Mouse (Mus musculus) stomach, embryonic 15.5 days (tissue): Measurements from ENCODE around the gene C1ra. TPM values are rescaled to one million over a fixed set of nuclear protein-coding genes. Genes with fewer than 3 reads are reported as not detected.
"Not testable (repeated sequence)": the region's sequence is repeated elsewhere in the genome, so short reads cannot be mapped to it uniquely, and the experiment has no call there.

Experiments
- ATAC-seq: fragments of 200-750 bp; cut with Nextera tagmentation; 2 replicates; pipeline ENCODE4 v1.8.0; 2017; ENCODE audit warnings: low read depth, moderate number of reproducible peaks, moderate TSS enrichment; ENCODE audit not compliant: insufficient read depth, low FRiP score
- H3K27ac ChIP-seq: fragments of 300-500 bp; sonication (generic); 2 replicates; pipeline ENCODE4 v1.5.1; 2015; ENCODE audit warnings: mild to moderate bottlenecking, inconsistent platforms
- H3K27me3 ChIP-seq: fragments of 300-500 bp; sonication (generic); replicated peaks from 2 replicates; pipeline ENCODE4 v1.6.1; 2015; ENCODE audit warnings: inconsistent platforms
- H3K36me3 ChIP-seq: fragments of 300-500 bp; sonication (generic); 2 replicates; pipeline ENCODE4 v1.6.1; 2015; ENCODE audit warnings: inconsistent platforms
- H3K4me1 ChIP-seq: fragments of 300-500 bp; sonication (generic); 2 replicates; pipeline ENCODE4 v1.6.1; 2015; ENCODE audit warnings: inconsistent platforms
- H3K4me2 ChIP-seq: fragments of 300-500 bp; sonication (generic); 2 replicates; pipeline ENCODE4 v1.6.1; 2015; ENCODE audit warnings: mild to moderate bottlenecking, inconsistent platforms
- H3K4me3 ChIP-seq: fragments of 300-500 bp; sonication (generic); replicated peaks from 2 replicates; pipeline ENCODE4 v1.5.1; 2015; ENCODE audit warnings: inconsistent platforms
- H3K9ac ChIP-seq: fragments of 300-500 bp; sonication (generic); 2 replicates; pipeline ENCODE4 v1.6.1; 2015; ENCODE audit warnings: inconsistent platforms
- H3K9me3 ChIP-seq: fragments of 300-500 bp; sonication (generic); 2 replicates; pipeline ENCODE4 v1.6.1; 2016; ENCODE audit warnings: inconsistent platforms
- whole genome bisulfite sequencing: fragments of 180-500 bp; shearing (Covaris S2); methylation state at CpG from one replicate; pipeline ENCODE4 v1.1.7; 2015; 5-methylcytosine and 5-hydroxymethylcytosine counted together
- polyA plus RNA-seq: library from polyadenylated mRNA; unstranded; fragments of >200 nt; fragmentation: Nextera tagmentation; extraction: Ambion mirVana; gene quantifications from 2 replicates; pipeline ENCODE4 v1.2.1, GENCODE M21; 2015

C1ra gene
- polyA plus RNA-seq, 1 experiment from 2014 or later, result 6.6 TPM

DNA sequence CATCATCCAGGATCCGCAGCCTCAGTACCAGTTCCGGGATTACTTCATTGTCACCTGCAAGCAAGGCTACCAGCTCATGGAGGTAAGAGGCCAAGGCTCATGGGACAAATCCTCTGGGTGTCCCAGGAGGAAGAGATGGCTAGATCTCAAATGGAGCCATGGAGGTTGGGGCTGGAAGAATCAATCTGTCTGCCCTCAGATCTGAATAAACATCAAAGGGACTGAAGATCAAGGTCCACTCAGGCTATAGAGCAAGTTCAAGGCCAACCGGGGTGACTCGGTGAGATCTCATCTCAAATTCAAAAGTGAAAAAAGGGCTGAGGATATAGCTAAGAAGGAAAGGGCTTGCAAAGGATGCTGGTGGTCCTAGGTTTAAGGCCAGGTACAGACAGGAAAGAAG, 5.5 kb downstream of the C1ra start:
- not testable (repeated sequence) for H3K9ac ChIP-seq, H3K4me1 ChIP-seq, H3K4me3 ChIP-seq, H3K9me3 ChIP-seq, H3K27ac ChIP-seq, H3K36me3 ChIP-seq, H3K4me2 ChIP-seq, H3K27me3 ChIP-seq, ATAC-seq
- 92% methylated on average over 4 of the region's 4 CpGs for WGBS

DNA sequence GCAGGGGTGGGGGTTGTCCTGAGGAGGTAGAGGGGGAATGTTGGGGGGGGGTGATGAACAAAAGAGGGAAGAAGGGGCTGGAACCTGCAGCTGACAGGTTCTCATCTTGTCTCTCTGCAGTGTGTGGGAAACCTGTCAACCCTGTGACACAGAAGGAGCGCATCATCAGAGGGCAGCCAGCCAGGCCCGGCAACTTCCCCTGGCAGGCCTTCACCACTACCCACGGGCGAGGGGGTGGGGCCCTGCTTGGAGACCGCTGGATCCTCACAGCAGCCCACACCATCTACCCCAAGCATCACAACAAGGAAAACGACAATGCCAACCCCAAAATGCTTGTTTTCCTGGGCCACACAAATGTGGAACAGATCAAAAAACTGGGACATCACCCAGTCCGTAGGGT, 9.9 kb downstream of the C1ra start:
- not testable (repeated sequence) for H3K4me2 ChIP-seq, H3K27me3 ChIP-seq, H3K4me3 ChIP-seq, H3K36me3 ChIP-seq, H3K9me3 ChIP-seq, H3K9ac ChIP-seq, H3K27ac ChIP-seq, ATAC-seq, H3K4me1 ChIP-seq
- 72% methylated on average over 7 of the region's 7 CpGs for WGBS

- 0 out of 2 replicates have a peak, but pooled peaks have one; percentile 50 for ATAC-seq
- Histone ChIP-seq H3K36me3 (no peaks in the 10 kb centered on the region), H3K4me3 (no peak overlapping the region), H3K27me3 (no peaks in the 10 kb centered on the region), H3K9me3 (no peaks in the 10 kb centered on the region), H3K9ac (no peak overlapping the region), H3K4me2 (no peak overlapping the region), H3K27ac (no peak overlapping the region), H3K4me1 (no peaks in the 10 kb centered on the region)
- 62% methylated on average over 3 of the region's 3 CpGs for WGBS
Measured at GRCm38 (mm10) chr6:124527881-124528280, 15.7 kb downstream of the C1ra start.

- Histone ChIP-seq H3K9ac (no peak overlapping the region), H3K27ac (no peak overlapping the region), H3K9me3 (no peaks in the 10 kb centered on the region), H3K4me3 (no peak overlapping the region), H3K4me2 (no peak overlapping the region), H3K36me3 (no peaks in the 10 kb centered on the region), H3K27me3 (no peaks in the 10 kb centered on the region), H3K4me1 (no peaks in the 10 kb centered on the region)
- WGBS, result 79% methylated on average over 8 of the region's 8 CpGs
- ATAC-seq, result no peak
Measured at GRCm38 (mm10) chr6:124531077-124531476, 18.9 kb downstream of the C1ra start.

DNA sequence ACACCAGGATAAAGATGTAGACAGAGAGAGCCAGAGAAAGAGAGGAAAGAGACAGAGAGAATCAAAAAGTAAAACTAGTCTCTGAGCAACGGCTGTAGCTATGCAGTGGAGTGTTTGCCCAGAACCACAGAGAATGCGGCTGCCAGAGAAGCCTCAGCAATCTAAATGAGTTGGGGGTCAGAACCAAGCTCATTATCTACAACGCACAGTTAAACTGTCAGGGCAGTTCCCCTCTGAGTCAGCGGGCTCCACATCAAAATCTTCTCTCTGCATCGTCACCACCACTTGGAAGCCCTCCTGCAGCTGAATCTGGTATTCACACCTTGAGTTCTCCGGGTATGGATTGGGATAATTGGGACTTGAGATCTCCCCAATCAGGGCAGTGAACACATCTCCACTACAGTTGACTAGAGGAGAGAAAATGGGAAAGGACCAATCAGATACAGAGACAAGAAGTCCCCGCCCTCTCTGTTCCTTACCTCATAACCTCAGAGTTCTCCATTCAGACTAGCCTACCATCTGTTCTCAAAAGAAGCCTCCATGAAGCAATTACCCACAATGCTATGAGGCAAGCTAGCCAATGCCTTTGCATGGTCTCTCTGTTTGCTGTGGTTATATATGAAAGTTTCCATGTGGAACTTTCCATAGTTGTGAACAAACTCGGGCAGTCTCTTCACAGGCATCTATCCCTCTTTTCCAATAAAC, 24.1 kb downstream of the C1ra start:
- H3K27ac ChIP-seq, result not testable (repeated sequence)

DNA sequence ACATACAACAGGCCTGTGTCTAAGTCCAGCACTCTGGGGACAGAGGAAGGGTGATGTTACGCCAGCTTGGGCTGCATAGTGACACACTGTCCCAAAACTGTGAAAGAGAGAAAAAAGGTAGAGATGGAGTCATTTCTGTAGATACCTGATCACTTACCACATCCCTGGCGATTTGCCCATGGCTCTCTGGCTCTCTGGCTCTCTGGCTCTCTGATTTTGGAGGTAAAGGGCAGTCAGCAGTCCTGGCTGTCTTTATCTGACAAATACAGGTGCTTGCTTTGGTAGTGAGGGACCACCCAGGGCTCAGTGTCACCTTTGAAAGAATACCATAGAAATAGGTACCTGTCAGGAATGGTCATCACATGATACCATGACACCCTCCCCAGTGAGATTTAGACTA, 29.0 kb downstream of the C1ra start:
- not testable (repeated sequence) for ATAC-seq, H3K9ac ChIP-seq, H3K9me3 ChIP-seq, H3K4me3 ChIP-seq, H3K36me3 ChIP-seq, H3K27me3 ChIP-seq, H3K4me1 ChIP-seq, H3K27ac ChIP-seq, H3K4me2 ChIP-seq
- 81% methylated on average over 2 of the region's 2 CpGs for WGBS

More for the DNA sequence above, 24.1 kb downstream of the C1ra start:
- H3K4me1 ChIP-seq, H3K4me2 ChIP-seq, H3K9ac ChIP-seq, H3K9me3 ChIP-seq, H3K36me3 ChIP-seq, ATAC-seq, H3K4me3 ChIP-seq, H3K27me3 ChIP-seq: not testable (repeated sequence)
- WGBS, result 69% methylated on average over 8 of the region's 8 CpGs

DNA sequence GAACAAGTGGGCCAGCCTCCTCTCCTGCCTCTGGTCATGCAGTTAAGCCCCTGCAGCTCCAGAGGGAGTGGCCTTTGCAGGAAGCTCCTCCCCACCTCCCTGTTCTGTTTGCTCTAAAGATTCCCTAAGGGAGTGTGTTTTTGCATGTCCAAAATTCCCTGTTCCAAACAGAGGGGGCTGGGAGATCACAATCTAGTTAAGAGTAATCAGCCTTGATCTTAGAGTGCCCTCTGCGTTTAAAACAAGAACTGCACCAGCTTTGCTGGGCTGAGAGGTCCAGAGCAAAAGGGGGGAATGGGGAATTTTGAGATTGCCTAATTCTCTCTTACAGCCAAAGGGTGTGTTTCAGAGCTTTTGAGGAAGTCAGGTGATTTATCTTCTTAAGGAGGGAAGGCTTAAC, 30.1 kb downstream of the C1ra start, which contains the start of gene C1s1:
C1s1 (minus strand) TSS at position 76 of the 400 bp plus-strand sequence.
- H3K36me3 ChIP-seq, H3K4me1 ChIP-seq, H3K9me3 ChIP-seq, H3K9ac ChIP-seq, H3K4me3 ChIP-seq, H3K27me3 ChIP-seq, H3K4me2 ChIP-seq, H3K27ac ChIP-seq: not testable (repeated sequence)
- 0 out of 2 replicates have a peak, but pooled peaks have one; percentile 39 for ATAC-seq
- 3% methylated on average over 1 of the region's 1 CpGs for WGBS

- Histone ChIP-seq H3K4me3 (no peak overlapping the region), H3K4me2 (no peak overlapping the region), H3K9me3 (no peaks in the 10 kb centered on the region), H3K9ac (no peak overlapping the region), H3K4me1 (no peaks in the 10 kb centered on the region), H3K27me3 (no peaks in the 10 kb centered on the region), H3K27ac (no peak overlapping the region), H3K36me3 (no peaks in the 10 kb centered on the region)
- 81% methylated on average over 6 of the region's 6 CpGs for WGBS
- ATAC-seq, result no peak
Measured at GRCm38 (mm10) chr6:124544466-124544865, 32.3 kb downstream of the C1ra start.

DNA sequence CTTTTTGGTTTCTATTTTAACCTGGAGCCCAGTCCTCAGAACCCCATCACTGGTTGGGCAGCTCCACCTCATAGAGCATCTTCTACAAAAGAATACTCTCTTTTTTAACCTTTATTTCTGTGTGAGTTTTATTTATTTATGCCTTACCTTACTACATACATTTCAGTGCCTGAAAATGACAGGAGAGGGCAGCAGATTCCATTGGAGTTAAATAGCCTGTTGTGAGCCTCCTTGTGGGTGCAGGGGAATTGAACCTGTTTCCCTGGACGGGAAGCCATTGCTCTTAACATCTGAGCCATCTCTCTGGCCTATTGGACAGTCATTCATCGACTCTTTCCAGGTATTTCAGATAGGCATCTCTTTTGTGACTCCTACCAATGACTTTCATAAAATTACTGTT, 33.2 kb downstream of the C1ra start:
- ATAC-seq, result no peak
- H3K4me3 ChIP-seq, result no peak overlapping the region
- 75% methylated on average over 2 of the region's 2 CpGs for WGBS
- no peak overlapping the region for H3K4me2 ChIP-seq
- no peaks in the 10 kb centered on the region for H3K9me3 ChIP-seq
- no peak overlapping the region for H3K27ac ChIP-seq
- no peaks in the 10 kb centered on the region for H3K36me3 ChIP-seq
- no peak overlapping the region for H3K9ac ChIP-seq
- no peaks in the 10 kb centered on the region for H3K4me1 ChIP-seq
- H3K27me3 ChIP-seq, result no peaks in the 10 kb centered on the region

DNA sequence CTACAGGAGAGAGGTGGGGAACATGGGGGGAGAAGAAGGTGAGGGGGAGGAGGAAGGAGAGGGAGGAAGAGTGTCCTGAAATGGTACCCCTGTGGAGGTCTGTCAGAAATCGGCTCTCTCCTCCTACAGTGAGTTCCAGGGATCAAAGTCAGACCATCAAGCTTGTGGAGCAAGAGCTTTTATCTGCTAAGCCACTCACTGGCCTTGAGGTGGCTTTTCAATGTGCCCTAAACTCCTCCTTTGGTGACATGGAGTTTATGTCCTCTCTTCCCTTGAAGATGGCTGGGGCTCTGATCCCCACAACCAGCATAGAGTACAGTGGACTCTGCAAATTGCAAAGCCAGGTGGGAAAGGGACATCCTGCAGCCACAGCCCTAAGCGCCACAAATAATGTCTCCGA, 35.8 kb downstream of the C1ra start:
- not testable (repeated sequence) for H3K27ac ChIP-seq, H3K27me3 ChIP-seq, H3K9ac ChIP-seq, H3K4me3 ChIP-seq, ATAC-seq, H3K4me1 ChIP-seq, H3K9me3 ChIP-seq, H3K4me2 ChIP-seq, H3K36me3 ChIP-seq
- 96% methylated on average over 3 of the region's 3 CpGs for WGBS

- Histone ChIP-seq H3K27ac (no peak overlapping the region), H3K4me1 (no peaks in the 10 kb centered on the region), H3K27me3 (no peaks in the 10 kb centered on the region), H3K36me3 (no peaks in the 10 kb centered on the region), H3K9me3 (0 out of 2 replicates have a peak, but pooled peaks cover 4% of the 10 kb centered on the region), H3K9ac (no peak overlapping the region), H3K4me3 (no peak overlapping the region), H3K4me2 (no peak overlapping the region)
- 81% methylated on average over 3 of the region's 3 CpGs for WGBS
- no peak for ATAC-seq
Measured at GRCm38 (mm10) chr6:124549023-124549550, 36.9 kb downstream of the C1ra start.

GRCm38 (mm10) chr6:124552766-124553165, 40.6 kb downstream of the C1ra start:
- Histone ChIP-seq H3K4me3 (no peak overlapping the region), H3K4me1 (no peaks in the 10 kb centered on the region), H3K4me2 (no peak overlapping the region), H3K9ac (no peak overlapping the region), H3K9me3 (0 out of 2 replicates have a peak, but pooled peaks cover 4% of the 10 kb centered on the region), H3K27me3 (no peaks in the 10 kb centered on the region), H3K36me3 (no peaks in the 10 kb centered on the region), H3K27ac (no peak overlapping the region)
- 66% methylated on average over 22 of the region's 22 CpGs for WGBS
- ATAC-seq, result no peak
